Mouse (Mus musculus) midbrain, embryonic 11.5 days (tissue): ENCODE data around the gene 1700080E11Rik. TPM values are rescaled to one million over a fixed set of nuclear protein-coding genes. Genes with fewer than 3 reads are reported as not detected.
"Not testable (repeated sequence)": the region's sequence is repeated elsewhere in the genome, so short reads cannot be mapped to it uniquely, and the experiment has no call there.

Experiments used
- ATAC-seq: fragments of 200-750 bp; cut with Nextera tagmentation; 2 replicates; pipeline ENCODE4 v1.8.0; 2017; ENCODE audit warnings: moderate TSS enrichment, moderate library complexity; ENCODE audit not compliant: low FRiP score
- DNase-seq: peaks from one replicate; pipeline ENCODE4 v3.0.0; 2015; ENCODE audit warnings: low spot score; ENCODE audit errors: missing footprints
- H3K27ac ChIP-seq: fragments of 300-500 bp; sonication (generic); 2 replicates; pipeline ENCODE4 v1.5.1; 2014; ENCODE audit warnings: low read depth, low read length
- H3K27me3 ChIP-seq: fragments of 300-500 bp; sonication (generic); 2 replicates; pipeline ENCODE4 v1.6.1; 2014; ENCODE audit warnings: mild to moderate bottlenecking, low read length, moderate library complexity, mixed read lengths; ENCODE audit not compliant: control insufficient read depth, insufficient read depth
- H3K36me3 ChIP-seq: fragments of 300-500 bp; sonication (generic); 2 replicates; pipeline ENCODE4 v1.6.1; 2014; ENCODE audit warnings: mild to moderate bottlenecking, low read length, moderate library complexity, mixed read lengths; ENCODE audit not compliant: control insufficient read depth, insufficient read depth
- H3K4me1 ChIP-seq: fragments of 300-500 bp; sonication (generic); 2 replicates; pipeline ENCODE4 v1.6.1; 2014; ENCODE audit warnings: low read length; ENCODE audit not compliant: control insufficient read depth, insufficient read depth
- H3K4me2 ChIP-seq: fragments of 300-500 bp; sonication (generic); 2 replicates; pipeline ENCODE4 v1.6.1; 2014; ENCODE audit warnings: mild to moderate bottlenecking, moderate library complexity
- H3K4me3 ChIP-seq: fragments of 300-500 bp; sonication (generic); 2 replicates; pipeline ENCODE4 v1.5.1; 2014; ENCODE audit warnings: low read depth, low read length
- H3K9ac ChIP-seq: fragments of 300-500 bp; sonication (generic); 2 replicates; pipeline ENCODE4 v1.6.1; 2014; ENCODE audit warnings: low read length
- H3K9me3 ChIP-seq: fragments of 300-500 bp; sonication (generic); 2 replicates; pipeline ENCODE4 v1.6.1; 2016; ENCODE audit warnings: low read length; ENCODE audit not compliant: control insufficient read depth
- WGBS: fragments of 180-500 bp; shearing (Covaris S2); extraction: QIAGEN DNeasy Blood & Tissue Kit; methylation state at CpG from one replicate; pipeline ENCODE4 v1.1.7; 2014; 5-methylcytosine and 5-hydroxymethylcytosine counted together
- polyA plus RNA-seq: library from polyadenylated mRNA; unstranded; fragments of >200 nt; fragmentation: Nextera tagmentation; extraction: Ambion mirVana; gene quantifications from 2 replicates; pipeline ENCODE4 v1.2.1, GENCODE M21; 2014

1700080E11Rik gene
- polyA plus RNA-seq, 1 experiment from 2014 or later = not detected

DNA sequence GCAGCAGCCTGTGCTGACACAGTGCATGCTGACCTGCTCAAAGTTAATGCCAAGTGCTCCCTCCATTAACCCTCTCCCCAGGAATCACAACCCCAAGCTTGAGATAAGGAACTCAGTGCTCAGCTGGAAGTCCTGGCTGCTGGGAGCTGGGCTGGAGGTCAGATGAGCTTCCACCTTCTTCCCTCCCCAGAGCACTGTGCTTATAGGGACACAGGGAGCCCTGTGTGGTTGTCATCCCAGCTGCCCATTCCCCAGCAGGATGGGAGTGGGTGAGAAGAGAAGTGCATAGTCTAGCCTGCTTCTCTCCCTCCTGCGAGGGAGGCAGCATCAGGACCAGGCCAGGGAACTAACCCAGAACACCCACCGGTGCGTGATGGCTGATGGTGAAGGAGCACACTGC lies 19.7 kb downstream of the 1700080E11Rik start:
- H3K9me3 ChIP-seq, H3K4me1 ChIP-seq, H3K36me3 ChIP-seq, H3K9ac ChIP-seq, DNase-seq, H3K4me2 ChIP-seq, ATAC-seq, H3K27me3 ChIP-seq, H3K4me3 ChIP-seq, H3K27ac ChIP-seq: not testable (repeated sequence)
- WGBS = 79% methylated on average over 3 of the region's 3 CpGs

DNA sequence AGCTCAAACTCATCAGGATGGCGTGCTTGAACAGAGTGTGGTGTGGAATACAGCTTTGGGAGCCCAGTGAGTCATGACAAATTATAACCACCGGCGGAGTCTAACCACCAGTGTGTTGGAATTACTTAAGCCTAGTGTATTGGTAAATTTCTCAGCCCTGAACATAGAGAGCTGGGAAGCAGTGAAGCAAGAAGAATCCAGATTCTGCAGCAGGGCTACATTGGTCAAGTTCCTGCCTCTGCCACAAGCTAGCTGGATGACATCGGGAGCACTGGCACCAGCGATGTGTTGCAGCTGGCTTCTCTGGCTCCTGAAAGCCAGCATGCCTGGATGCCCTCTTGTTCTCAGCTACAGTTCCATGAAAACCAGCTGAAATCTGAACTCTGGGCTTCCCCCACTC lies 41.0 kb downstream of the 1700080E11Rik start:
- Histone ChIP-seq H3K4me1 (no peaks in the 10 kb centered on the region), H3K4me3 (no peak overlapping the region), H3K9ac (no peak overlapping the region), H3K27ac (no peak overlapping the region), H3K36me3 (no peaks in the 10 kb centered on the region), H3K9me3 (no peaks in the 10 kb centered on the region), H3K4me2 (no peak overlapping the region), H3K27me3 (no peaks in the 10 kb centered on the region)
- WGBS = 89% methylated on average over 5 of the region's 5 CpGs
- DNase-seq (no peak), ATAC-seq (no peak)

DNA sequence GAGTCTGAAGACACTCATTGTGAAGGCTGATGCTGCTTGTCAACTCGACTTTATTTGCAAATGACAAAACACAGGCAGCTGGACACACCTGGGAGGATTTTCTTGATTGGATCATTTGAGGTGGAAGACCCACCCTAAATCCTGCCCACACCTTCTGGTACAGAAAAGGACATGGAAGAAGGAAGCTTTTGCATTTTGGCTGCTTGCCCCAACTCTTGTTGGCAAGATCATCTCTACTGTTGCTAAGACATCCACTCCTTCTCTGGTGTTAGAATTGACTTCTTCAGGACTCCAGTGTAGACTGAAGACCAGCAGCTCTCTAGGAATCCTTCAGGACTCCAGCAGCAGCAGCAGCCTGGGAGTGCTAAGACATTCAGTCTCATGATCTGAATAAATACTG lies 43.0 kb downstream of the 1700080E11Rik start:
- H3K27ac ChIP-seq = no peak overlapping the region
- H3K9ac ChIP-seq = no peak overlapping the region
- H3K4me3 ChIP-seq = no peak overlapping the region
- ATAC-seq (no peak), DNase-seq (no peak)
- H3K36me3 ChIP-seq = no peaks in the 10 kb centered on the region
- H3K4me1 ChIP-seq = no peaks in the 10 kb centered on the region
- 73% methylated on average over 1 of the region's 1 CpGs for whole genome bisulfite sequencing
- no peaks in the 10 kb centered on the region for H3K9me3 ChIP-seq
- H3K27me3 ChIP-seq = no peaks in the 10 kb centered on the region
- no peak overlapping the region for H3K4me2 ChIP-seq

DNA sequence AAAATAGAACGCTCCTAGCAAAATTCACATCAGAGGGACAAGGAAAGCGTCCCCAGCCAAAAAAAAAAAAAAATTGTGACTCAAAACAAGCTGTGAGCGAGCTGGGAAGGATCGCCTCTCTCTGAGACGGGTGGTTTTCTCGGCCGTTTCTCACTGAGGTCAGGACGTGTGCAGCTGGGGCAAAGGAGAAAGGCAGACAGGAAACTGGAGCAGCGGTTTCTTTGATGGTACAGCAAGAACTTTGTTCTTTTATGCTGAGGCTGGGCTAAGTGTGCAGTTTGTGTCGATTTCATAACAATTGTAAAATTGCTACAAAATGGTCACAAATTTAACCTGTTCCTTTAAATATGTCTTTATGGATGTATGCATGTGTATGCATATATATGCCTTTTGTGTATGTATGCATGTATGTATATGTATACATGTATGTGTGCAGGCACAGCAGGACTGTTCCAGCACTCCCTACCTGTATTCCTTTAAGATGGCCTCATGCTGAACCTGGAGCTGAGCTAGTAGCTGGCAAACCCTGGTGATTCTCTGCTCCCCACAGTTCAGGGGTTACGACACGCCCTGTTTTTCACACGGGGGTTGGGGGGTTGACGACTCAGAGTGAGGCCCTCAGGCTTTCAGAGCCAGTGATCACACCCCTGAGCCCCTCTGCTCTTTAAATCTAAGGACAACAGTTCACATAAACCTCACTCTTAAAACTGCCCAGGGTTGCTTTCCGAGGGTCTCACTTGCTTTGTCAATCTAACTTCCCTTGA lies 43.9 kb downstream of the 1700080E11Rik start:
- no peak overlapping the region for H3K27ac ChIP-seq
- 80% methylated on average over 15 of the region's 15 CpGs for WGBS
- H3K9me3 ChIP-seq = no peaks in the 10 kb centered on the region
- no peaks in the 10 kb centered on the region for H3K4me1 ChIP-seq
- H3K9ac ChIP-seq = no peak overlapping the region
- H3K4me2 ChIP-seq = no peak overlapping the region
- no peak overlapping the region for H3K4me3 ChIP-seq
- no peaks in the 10 kb centered on the region for H3K27me3 ChIP-seq
- H3K36me3 ChIP-seq = no peaks in the 10 kb centered on the region
- no peak for ATAC-seq
- DNase-seq = no peak

Other genes with a start within 250 kb of the 1700080E11Rik start
- 127 and 132 TPM in 2 replicates for gene Mrpl3, start 91.9 kb downstream of the 1700080E11Rik start, polyA plus RNA-seq
- 17.2 and 18.4 TPM in 2 replicates for gene Nudt16, start 13.3 kb downstream of the 1700080E11Rik start, polyA plus RNA-seq